Mouse (Mus musculus) CH12.LX (cell line): ENCODE measurements at regions not wholly inside any gene's neighbourhood (a gene's known extent, or its start where the extent isn't known, plus 50 kb on each side); places are given as distances from the start of the nearest gene placed in this dataset.

Experiments used
- DNase-seq: peaks from one replicate; pipeline ENCODE4 v3.0.0-alpha.2; 2013; ENCODE audit errors: extremely low read depth
- H3K27ac ChIP-seq: 2 replicates; pipeline ENCODE4 v1.5.1; 2012; ENCODE audit warnings: low read depth, mild to moderate bottlenecking, control low read depth, moderate library complexity; ENCODE audit not compliant: insufficient read depth
- H3K27me3 ChIP-seq: replicated peaks from 2 replicates; pipeline ENCODE3; 2012; ENCODE audit warnings: inconsistent platforms
- H3K36me3 ChIP-seq, 2 experiments: replicated peaks in 1 of 2; 2 replicates each; pipeline versions ENCODE3 to v1.6.1; 2012; ENCODE audit warnings: inconsistent platforms in 1 of 2, low read length in 1 of 2, mild to moderate bottlenecking in 1 of 2, mixed read lengths in 1 of 2, moderate library complexity in 1 of 2; ENCODE audit not compliant: control insufficient read depth in 1 of 2, insufficient read depth in 1 of 2
- H3K4me1 ChIP-seq, 2 experiments: 2 replicates each; pipeline ENCODE4 v1.6.1; 2012; ENCODE audit warnings: inconsistent platforms in 1 of 2, moderate library complexity in 1 of 2; ENCODE audit not compliant: insufficient read depth in 2 of 2, control insufficient read depth in 1 of 2
- H3K4me2 ChIP-seq: 2 replicates; pipeline ENCODE4 v1.6.1; 2012; ENCODE audit warnings: low read depth, mild to moderate bottlenecking, control low read depth; ENCODE audit not compliant: poor library complexity, insufficient read depth, severe bottlenecking
- H3K4me3 ChIP-seq, 3 experiments: fragments of 150-350 bp in 1 of 3; sonication (generic) in 1 of 3; replicated peaks in 1 of 3; 2 replicates each; pipeline versions ENCODE3 to v1.5.1; 2011 to 2012; ENCODE audit warnings: low read depth in 2 of 3, low read length in 2 of 3, mild to moderate bottlenecking in 2 of 3, moderate library complexity in 2 of 3, control low read depth in 1 of 3, improper control_type of control experiment in 1 of 3, inconsistent platforms in 1 of 3, mixed read lengths in 1 of 3; ENCODE audit not compliant: poor library complexity in 1 of 3
- H3K79me2 ChIP-seq: replicated peaks from 2 replicates; pipeline ENCODE4 v1.6.1; 2012; ENCODE audit warnings: mild to moderate bottlenecking, moderate library complexity; ENCODE audit not compliant: control insufficient read depth, poor library complexity, insufficient read depth, severe bottlenecking; ENCODE audit errors: extremely low read depth
- H3K9ac ChIP-seq: 2 replicates; pipeline ENCODE4 v1.6.1; 2012; ENCODE audit warnings: low read depth, mild to moderate bottlenecking, control low read depth, moderate library complexity; ENCODE audit not compliant: insufficient read depth
- H3K9me3 ChIP-seq: replicated peaks from 2 replicates; pipeline ENCODE3; 2012; ENCODE audit warnings: low read length, inconsistent platforms, mixed read lengths
- BHLHE40 ChIP-seq: IDR thresholded peaks from 2 replicates; pipeline ENCODE4 v1.6.1; 2011; ENCODE audit warnings: mild to moderate bottlenecking, low read depth, low read length, improper control_type of control experiment
- CHD2 ChIP-seq: IDR thresholded peaks from 2 replicates; pipeline ENCODE4 v1.6.1; 2011; ENCODE audit warnings: low read length, improper control_type of control experiment
- CTCF ChIP-seq, 2 experiments: IDR thresholded peaks in 1 of 2; conservative IDR thresholded peaks in 1 of 2; 2 replicates each; pipeline ENCODE4 v1.5.1; 2011 to 2012; ENCODE audit warnings: low read depth in 2 of 2, low read length in 2 of 2, improper control_type of control experiment in 1 of 2, inconsistent platforms in 1 of 2, mild to moderate bottlenecking in 1 of 2, moderate library complexity in 1 of 2
- EP300 ChIP-seq: IDR thresholded peaks from 2 replicates; pipeline ENCODE4 v1.6.1; 2011; ENCODE audit warnings: low read length, improper control_type of control experiment
- HCFC1 ChIP-seq: IDR thresholded peaks from 2 replicates; pipeline ENCODE4 v1.6.1; 2012; ENCODE audit warnings: low read depth, mild to moderate bottlenecking, inconsistent platforms, low read length, improper control_type of control experiment
- JUND ChIP-seq: conservative IDR thresholded peaks from 2 replicates; pipeline ENCODE4 v1.6.1; 2011; ENCODE audit warnings: low read depth, low read length, improper control_type of control experiment
- KAT2A ChIP-seq: IDR thresholded peaks from 2 replicates; pipeline ENCODE4 v1.6.1; 2012; ENCODE audit warnings: low read length, improper control_type of control experiment, inconsistent platforms; ENCODE audit not compliant: insufficient replicate concordance
- MAFK ChIP-seq: IDR thresholded peaks from 2 replicates; pipeline ENCODE4 v1.6.1; 2011; ENCODE audit warnings: low read length, improper control_type of control experiment; ENCODE audit not compliant: insufficient replicate concordance
- MAX ChIP-seq: IDR thresholded peaks from 2 replicates; pipeline ENCODE4 v1.6.1; 2011; ENCODE audit warnings: low read length, improper control_type of control experiment
- PAX5 ChIP-seq: IDR thresholded peaks from 2 replicates; pipeline ENCODE4 v1.6.1; 2012; ENCODE audit warnings: low read length, inconsistent platforms, mixed read lengths
- RCOR1 ChIP-seq: conservative IDR thresholded peaks from 2 replicates; pipeline ENCODE4 v1.6.1; 2012; ENCODE audit warnings: low read depth, mild to moderate bottlenecking, inconsistent platforms, low read length, improper control_type of control experiment
- SIN3A ChIP-seq: IDR thresholded peaks from 2 replicates; pipeline ENCODE4 v1.6.1; 2012; ENCODE audit warnings: low read length, improper control_type of control experiment, inconsistent platforms
- UBTF ChIP-seq: IDR thresholded peaks from 2 replicates; pipeline ENCODE4 v1.6.1; 2012; ENCODE audit warnings: low read depth, mild to moderate bottlenecking, inconsistent platforms, low read length, improper control_type of control experiment, moderate library complexity
- ZMIZ1 ChIP-seq: IDR thresholded peaks from 2 replicates; pipeline ENCODE4 v1.6.1; 2012; ENCODE audit warnings: low read depth, mild to moderate bottlenecking, inconsistent platforms, low read length, improper control_type of control experiment
- dilution Hi-C: fragments of 300-500 bp; cut with MboI; formaldehyde crosslinking; loops from 2 replicates; pipeline ENCODE4 v1.14.3; 2020; ENCODE audit warnings: low sequenced_read_pairs; ENCODE audit not compliant: extremely low pct_unique_long_range_greater_than_20kb, extremely low pct_ligation_motif_present
- in situ Hi-C: fragments of 300-500 bp; cut with MboI; formaldehyde crosslinking; loops from 3 replicates; pipeline ENCODE4 v1.14.3; 2019; ENCODE audit warnings: low sequenced_read_pairs, low pct_ligation_motif_present, low pct_unique_long_range_greater_than_20kb, mixed read lengths

DNA sequence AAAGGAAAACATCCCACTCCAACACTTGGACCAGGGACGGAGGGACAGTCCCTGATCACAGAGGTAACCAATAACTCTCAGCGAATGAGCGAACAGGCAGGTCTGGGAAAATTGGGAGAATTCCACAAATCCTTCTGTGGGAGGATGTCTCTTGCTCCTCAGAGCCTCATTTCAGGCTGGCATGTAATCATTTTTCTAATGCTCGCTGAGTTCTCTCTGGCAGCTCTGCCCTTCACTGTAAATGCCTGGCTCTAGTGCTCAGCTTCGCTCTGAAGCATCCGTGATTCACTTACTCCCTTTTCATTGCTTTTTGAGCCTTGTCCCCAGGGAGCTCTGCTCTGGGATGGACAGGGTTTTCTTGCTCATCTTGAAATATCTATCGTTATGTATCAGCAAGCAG is 283.6 kb downstream of the Tle4 start:
- DNase-seq, result no peak
- in situ Hi-C loops (no loop called here), dilution Hi-C loops (no loop called here)
- H3K79me2 ChIP-seq, result no peaks in the 10 kb centered on the region
- H3K4me1 ChIP-seq, result no peaks in the 10 kb centered on the region; a peak in 1 of 4 replicates
- TF ChIP-seq HCFC1 (no peak), MAX (no peak), UBTF (no peak), KAT2A (no peak), EP300 (no peak), JUND (no peak)
- peaks cover 2% of the 10 kb centered on the region for H3K9me3 ChIP-seq
- H3K4me2 ChIP-seq, result no peak overlapping the region
- no peaks in the 10 kb centered on the region for H3K27me3 ChIP-seq
- H3K9ac ChIP-seq, result no peak overlapping the region
- H3K27ac ChIP-seq, result no peak overlapping the region
- no peak overlapping the region for H3K4me3 ChIP-seq
- H3K36me3 ChIP-seq, result no peaks in the 10 kb centered on the region

DNA sequence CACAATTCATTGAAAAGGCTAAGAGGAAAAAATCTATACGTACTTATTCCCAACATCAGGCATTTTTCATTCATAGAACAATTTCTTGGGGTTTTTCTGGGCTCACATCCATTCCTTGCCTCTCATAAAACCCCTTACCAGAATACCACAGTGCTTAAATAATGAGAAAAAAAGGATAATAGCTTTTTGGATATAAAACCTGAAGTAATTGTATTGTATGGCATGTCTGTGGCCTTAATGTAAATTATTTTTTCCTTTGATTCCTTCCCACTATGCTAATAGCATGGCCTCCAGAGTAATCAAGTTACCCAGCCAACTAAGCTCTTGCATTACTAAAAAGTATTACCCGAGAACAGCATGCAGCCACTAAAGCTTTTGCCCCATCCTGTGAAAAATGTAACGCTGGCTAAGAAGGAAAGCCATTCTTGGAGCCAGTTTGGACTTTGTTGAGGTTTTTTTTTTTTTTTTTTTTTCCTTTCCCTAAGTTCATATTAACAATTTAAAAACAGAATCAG is 278.1 kb downstream of the Tle4 start:
- TF ChIP-seq ZMIZ1, result no peak
- TF ChIP-seq RCOR1, result no peak
- TF ChIP-seq CHD2, result no peak
- no peak for TF ChIP-seq MAFK
- TF ChIP-seq PAX5, result no peak
- no peak for TF ChIP-seq CTCF (conservative IDR thresholded peaks at IDR 0.05 in 1 of 2, IDR thresholded peaks at IDR 0.05 in 1 of 2; ENCODE audit: low read depth in 2 of 2, low read length in 2 of 2)
- TF ChIP-seq BHLHE40, result no peak
- no peak for TF ChIP-seq KAT2A
- TF ChIP-seq SIN3A, result no peak
- TF ChIP-seq JUND, result no peak
- Histone ChIP-seq H3K9me3 (peaks cover 2% of the 10 kb centered on the region), H3K27ac (no peak overlapping the region), H3K4me1 (peaks cover 3 to 8% of the 10 kb centered on the region in 2 experiments; a peak in 3 of 4 replicates), H3K9ac (no peak overlapping the region), H3K79me2 (no peaks in the 10 kb centered on the region), H3K4me2 (no peak overlapping the region), H3K27me3 (no peaks in the 10 kb centered on the region), H3K36me3 (no peaks in the 10 kb centered on the region), H3K4me3 (no peak overlapping the region)
- in situ Hi-C loops, result no loop called here
- dilution Hi-C loops, result no loop called here
- no peak for DNase-seq
